Mouse (Mus musculus): ENCODE measurements around the gene Eddm3b. TPM values are rescaled to one million over a fixed set of nuclear protein-coding genes. Genes with fewer than 3 reads are reported as not detected.

Gene Eddm3b
- total RNA-seq, 2 experiments from 2014 or later = not detected

Other genes with a start within 250 kb of the Eddm3b start
- 12.3 and 13.8 TPM in 2 replicates for gene Tep1, start 243.9 kb upstream of the Eddm3b start, total RNA-seq (2015; ENCODE audit: low replicate concordance)
- gene Tep1, start 243.9 kb upstream of the Eddm3b start, total RNA-seq (2017; ENCODE audit: low replicate concordance) = 3.0 and 3.6 TPM in 2 replicates
- gene Klhl33, start 216.9 kb upstream of the Eddm3b start, total RNA-seq (2015; ENCODE audit: low replicate concordance) = not detected in 2 replicates
- not detected in 2 replicates for gene Klhl33, start 216.9 kb upstream of the Eddm3b start, total RNA-seq (2017; ENCODE audit: low replicate concordance)
- 39.3 and 75.5 TPM in 2 replicates for gene Osgep, start 189.5 kb upstream of the Eddm3b start, total RNA-seq (2015; ENCODE audit: low replicate concordance)
- 14.8 and 16.6 TPM in 2 replicates for gene Osgep, start 189.5 kb upstream of the Eddm3b start, total RNA-seq (2017; ENCODE audit: low replicate concordance)
- 16.6 and 28.9 TPM in 2 replicates for gene Apex1, start 189.5 kb upstream of the Eddm3b start, total RNA-seq (2015; ENCODE audit: low replicate concordance)
- 8.3 and 13.2 TPM in 2 replicates for gene Apex1, start 189.5 kb upstream of the Eddm3b start, total RNA-seq (2017; ENCODE audit: low replicate concordance)
- 34.4 and 37.8 TPM in 2 replicates for gene Pip4p1, start 183.6 kb upstream of the Eddm3b start, total RNA-seq (2015; ENCODE audit: low replicate concordance)
- 23.5 and 28.2 TPM in 2 replicates for gene Pip4p1, start 183.6 kb upstream of the Eddm3b start, total RNA-seq (2017; ENCODE audit: low replicate concordance)
- gene Pnp, start 183.3 kb upstream of the Eddm3b start, total RNA-seq (2015; ENCODE audit: low replicate concordance) = 256 and 266 TPM in 2 replicates
- gene Pnp, start 183.3 kb upstream of the Eddm3b start, total RNA-seq (2017; ENCODE audit: low replicate concordance) = 218 and 252 TPM in 2 replicates
- not detected in 2 replicates for gene Gm49342, start 169.9 kb upstream of the Eddm3b start, total RNA-seq (2015; ENCODE audit: low replicate concordance)
- 59.7 TPM in 1 of 2 replicates, not detected in the other for gene Gm49342, start 169.9 kb upstream of the Eddm3b start, total RNA-seq (2017; ENCODE audit: low replicate concordance)
- gene Pnp2, start 158.4 kb upstream of the Eddm3b start, total RNA-seq (2015; ENCODE audit: low replicate concordance) = 71.0 and 182 TPM in 2 replicates
- gene Pnp2, start 158.4 kb upstream of the Eddm3b start, total RNA-seq (2017; ENCODE audit: low replicate concordance) = 38.7 and 45.7 TPM in 2 replicates
- gene Rnase10, start 106.7 kb upstream of the Eddm3b start, total RNA-seq (2015; ENCODE audit: low replicate concordance) = not detected in 2 replicates
- not detected in 2 replicates for gene Rnase10, start 106.7 kb upstream of the Eddm3b start, total RNA-seq (2017; ENCODE audit: low replicate concordance)
- not detected in 2 replicates for gene Rnase9, start 72.6 kb upstream of the Eddm3b start, total RNA-seq (2015; ENCODE audit: low replicate concordance)
- gene Rnase9, start 72.6 kb upstream of the Eddm3b start, total RNA-seq (2017; ENCODE audit: low replicate concordance) = not detected in 2 replicates
- gene Rnase11, start 64.3 kb upstream of the Eddm3b start, total RNA-seq (2015; ENCODE audit: low replicate concordance) = not detected in 2 replicates
- not detected in 2 replicates for gene Rnase11, start 64.3 kb upstream of the Eddm3b start, total RNA-seq (2017; ENCODE audit: low replicate concordance)
- 7.1 TPM in 1 of 2 replicates, not detected in the other for gene Rnase12, start 56.8 kb upstream of the Eddm3b start, total RNA-seq (2015; ENCODE audit: low replicate concordance)
- 7.3 TPM in 1 of 2 replicates, not detected in the other for gene Rnase12, start 56.8 kb upstream of the Eddm3b start, total RNA-seq (2017; ENCODE audit: low replicate concordance)
- gene Olfr750, start 40.0 kb upstream of the Eddm3b start, total RNA-seq (2015; ENCODE audit: low replicate concordance) = not detected in 2 replicates
- gene Olfr750, start 40.0 kb upstream of the Eddm3b start, total RNA-seq (2017; ENCODE audit: low replicate concordance) = not detected in 2 replicates
- 8.0 and 11.5 TPM in 2 replicates for gene Rnase4, start 23.3 kb upstream of the Eddm3b start, total RNA-seq (2015; ENCODE audit: low replicate concordance)
- 6.4 and 10.3 TPM in 2 replicates for gene Rnase4, start 23.3 kb upstream of the Eddm3b start, total RNA-seq (2017; ENCODE audit: low replicate concordance)
- 8.0 and 17.7 TPM in 2 replicates for gene Ang, start 23.3 kb upstream of the Eddm3b start, total RNA-seq (2015; ENCODE audit: low replicate concordance)
- gene Ang, start 23.3 kb upstream of the Eddm3b start, total RNA-seq (2017; ENCODE audit: low replicate concordance) = 2.2 TPM in 1 of 2 replicates, not detected in the other
- 10.5 and 25.6 TPM in 2 replicates for gene Rnase6, start 9.5 kb downstream of the Eddm3b start, total RNA-seq (2015; ENCODE audit: low replicate concordance)
- gene Rnase6, start 9.5 kb downstream of the Eddm3b start, total RNA-seq (2017; ENCODE audit: low replicate concordance) = 11.7 and 13.3 TPM in 2 replicates
- not detected in 2 replicates for gene Rnase1, start 32.4 kb downstream of the Eddm3b start, total RNA-seq (2015; ENCODE audit: low replicate concordance)
- gene Rnase1, start 32.4 kb downstream of the Eddm3b start, total RNA-seq (2017; ENCODE audit: low replicate concordance) = not detected in 2 replicates
- gene Rnase2b, start 47.8 kb downstream of the Eddm3b start, total RNA-seq (2015; ENCODE audit: low replicate concordance) = not detected in 2 replicates
- not detected in 2 replicates for gene Rnase2b, start 47.8 kb downstream of the Eddm3b start, total RNA-seq (2017; ENCODE audit: low replicate concordance)
- gene Ang2, start 84.7 kb downstream of the Eddm3b start, total RNA-seq (2015; ENCODE audit: low replicate concordance) = not detected in 2 replicates
- gene Ang2, start 84.7 kb downstream of the Eddm3b start, total RNA-seq (2017; ENCODE audit: low replicate concordance) = not detected in 2 replicates
- not detected in 2 replicates for gene Ear14, start 89.0 kb downstream of the Eddm3b start, total RNA-seq (2015; ENCODE audit: low replicate concordance)
- not detected in 2 replicates for gene Ear14, start 89.0 kb downstream of the Eddm3b start, total RNA-seq (2017; ENCODE audit: low replicate concordance)
- not detected in 2 replicates for gene Rnase2a, start 141.7 kb downstream of the Eddm3b start, total RNA-seq (2015; ENCODE audit: low replicate concordance)
- gene Rnase2a, start 141.7 kb downstream of the Eddm3b start, total RNA-seq (2017; ENCODE audit: low replicate concordance) = not detected in 2 replicates
- not detected in 2 replicates for gene Gm7247, start 247.3 kb downstream of the Eddm3b start, total RNA-seq (2015; ENCODE audit: low replicate concordance)
- gene Gm7247, start 247.3 kb downstream of the Eddm3b start, total RNA-seq (2017; ENCODE audit: low replicate concordance) = not detected in 2 replicates

Data from erythroid progenitor cell, adult 5-6 weeks (primary cell).